ENCODE assay signal across 9 mouse cellular contexts in the genomic region with DNA sequence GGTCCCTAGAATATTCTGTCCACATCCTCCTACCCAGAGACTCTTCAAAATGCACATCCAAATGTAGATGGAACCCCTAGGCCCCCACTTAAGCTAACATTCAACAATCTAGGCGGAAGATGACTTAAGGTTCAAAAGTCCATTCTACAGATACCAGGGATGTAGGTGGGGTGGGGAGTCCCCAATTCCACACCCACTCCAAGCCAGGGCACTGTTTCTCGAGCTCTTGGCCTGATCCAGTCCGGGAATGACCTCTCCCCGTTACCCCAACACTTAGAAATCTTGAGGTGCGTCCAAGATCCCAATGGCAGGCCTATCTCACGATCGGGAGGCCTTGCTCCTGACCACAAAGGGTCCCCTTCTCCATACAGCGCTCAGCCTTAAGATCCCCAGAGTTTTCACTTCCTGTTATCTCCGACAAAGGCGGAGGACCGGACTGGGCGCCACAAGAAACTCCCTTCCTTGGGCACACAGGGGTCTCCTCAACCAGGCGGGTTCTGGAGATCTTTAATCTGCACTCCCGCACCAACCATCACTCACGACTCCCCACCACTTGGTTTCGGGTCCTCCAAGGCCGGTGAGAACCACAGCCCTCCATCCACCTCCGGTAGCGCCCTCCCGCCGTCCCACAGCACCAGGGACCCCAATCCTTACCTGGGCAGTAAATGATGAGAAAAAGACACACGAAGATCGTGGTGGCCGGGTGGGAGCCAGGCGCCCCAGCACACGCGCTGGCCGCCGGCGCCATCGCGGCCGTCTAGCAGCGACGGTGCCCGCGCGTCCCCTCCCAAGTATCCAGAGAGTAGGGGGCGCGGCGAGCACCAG. TPM values are rescaled to one million over a fixed set of nuclear protein-coding genes. Genes with fewer than 3 reads are reported as not detected.
DNase-seq lines count a peak whose midpoint lies in the region; ATAC-seq and TF ChIP-seq lines count a peak whose summit lies in the region.
"Had no signal": no experiment of that assay in that cellular context is flagged by ENCODE, and none has a peak within 500 bp of the region (broad histone marks: within the 10 kb centered on the region; RNA-seq: fewer than 3 reads in every experiment).

No protein-coding gene starts in this region.

- H3K4me2 ChIP-seq in heart, embryonic 14.5 days (ENCODE audit: low read length): peak overlapping the region; percentile 83
- H3K4me2 ChIP-seq in intestine, embryonic 14.5 days (ENCODE audit: low read length): peak overlapping the region; percentile 61
- peak overlapping the region; percentile 51 for H3K4me2 ChIP-seq in midbrain, embryonic 14.5 days (ENCODE audit: low read length)

- H3K27ac ChIP-seq in heart, embryonic 14.5 days (replicated peaks in 1 of 2; ENCODE audit: control insufficient read depth in 1 of 2, insufficient read depth in 1 of 2, low read depth in 2 of 2, low read length in 2 of 2): no peak overlapping the region
- H3K27ac ChIP-seq in cortical plate, adult 2 months (ENCODE audit: insufficient read depth, low read length): peak overlapping the region; percentile 78
- peak overlapping the region; percentile 81 for H3K27ac ChIP-seq in intestine, embryonic 14.5 days (ENCODE audit: low read depth)
- H3K27ac ChIP-seq in midbrain, embryonic 14.5 days (replicated peaks; ENCODE audit: low read depth, low read length): no peak overlapping the region

- TF ChIP-seq POLR2A in cortical plate, adult 2 months (IDR thresholded peaks at IDR 0.05; ENCODE audit: extremely low read depth, insufficient read depth, low read length): no peak

- peaks cover 9 to 10% of the 10 kb centered on the region in 2 experiments; a peak in 2 of 4 replicates for H3K4me1 ChIP-seq in heart, embryonic 14.5 days (ENCODE audit: control insufficient read depth in 2 of 2, insufficient read depth in 2 of 2, low read length in 2 of 2)
- no peaks in the 10 kb centered on the region for H3K4me1 ChIP-seq in cortical plate, adult 2 months (ENCODE audit: control insufficient read depth, insufficient read depth, low read length)
- H3K4me1 ChIP-seq in intestine, embryonic 14.5 days (replicated peaks; ENCODE audit: control insufficient read depth, insufficient read depth, low read length): no peaks in the 10 kb centered on the region; the same call in 1 of the 2 replicates
- peaks cover 9% of the 10 kb centered on the region; the same call in 1 of the 2 replicates for H3K4me1 ChIP-seq in midbrain, embryonic 14.5 days (ENCODE audit: control insufficient read depth, insufficient read depth, low read length)

- peak overlapping the region; percentile 56 for H3K9ac ChIP-seq in heart, embryonic 14.5 days (ENCODE audit: low read length)
- peak overlapping the region; percentile 66 for H3K9ac ChIP-seq in intestine, embryonic 14.5 days (ENCODE audit: low read length)
- H3K9ac ChIP-seq in midbrain, embryonic 14.5 days (replicated peaks; ENCODE audit: low read length): no peak overlapping the region

- no peak for DNase-seq in heart, postnatal 10 days
- no peak for DNase-seq in intestine, embryonic 14.5 days (ENCODE audit: low spot score)
- no peak for DNase-seq in midbrain, embryonic 14.5 days
- no peak for DNase-seq in right cerebral cortex, postnatal 10 days (ENCODE audit: low spot score in 2 of 2)
- no peak for DNase-seq in gastrocnemius, postnatal 25 days
- DNase-seq in cerebellum, adult 8-10 months: no peak

- peak overlapping the region; percentile 40 to 44 for H3K4me3 ChIP-seq in heart, embryonic 14.5 days (ENCODE audit: control insufficient read depth in 1 of 2, insufficient read depth in 1 of 2, low read depth in 1 of 2, low read length in 2 of 2)
- H3K4me3 ChIP-seq in cortical plate, adult 2 months (ENCODE audit: insufficient read depth, low read length): peak overlapping the region; percentile 2
- H3K4me3 ChIP-seq in intestine, embryonic 14.5 days (ENCODE audit: low read depth, low read length): peak overlapping the region; percentile 47
- H3K4me3 ChIP-seq in midbrain, embryonic 14.5 days (replicated peaks; ENCODE audit: low read depth, low read length): peak overlapping the region; percentile 24

- intact Hi-C loops in heart, postnatal 10 days (cut with DNase I): loop anchor here (1.0 kb wide), 1 partner anchor 99 kb away; no protein-coding TSS in a partner anchor

- WGBS in heart, embryonic 14.5 days: 7% methylated on average over 41 of the region's 41 CpGs
- 3% methylated on average over 41 of the region's 41 CpGs for WGBS in intestine, embryonic 14.5 days
- 4% methylated on average over 41 of the region's 41 CpGs for WGBS in midbrain, embryonic 14.5 days

- peaks cover 22% of the 10 kb centered on the region for H3K27me3 ChIP-seq in heart, embryonic 14.5 days (ENCODE audit: control insufficient read depth, insufficient read depth, low read length)
- H3K27me3 ChIP-seq in intestine, embryonic 14.5 days (replicated peaks; ENCODE audit: control insufficient read depth, insufficient read depth, low read length): 0 out of 2 replicates have a peak, but pooled peaks cover 11% of the 10 kb centered on the region
- peaks cover 21% of the 10 kb centered on the region for H3K27me3 ChIP-seq in midbrain, embryonic 14.5 days (ENCODE audit: control insufficient read depth, insufficient read depth, low read length)

- H3K9me3 ChIP-seq in heart, embryonic 14.5 days (ENCODE audit: control insufficient read depth, low read length): no peaks in the 10 kb centered on the region
- H3K9me3 ChIP-seq in intestine, embryonic 14.5 days (ENCODE audit: control insufficient read depth, low read length): no peaks in the 10 kb centered on the region
- no peaks in the 10 kb centered on the region for H3K9me3 ChIP-seq in midbrain, embryonic 14.5 days (ENCODE audit: control insufficient read depth, low read length)

- H3K36me3 ChIP-seq in heart, embryonic 14.5 days (ENCODE audit: control insufficient read depth, insufficient read depth, low read length): no peaks in the 10 kb centered on the region
- peaks cover 11% of the 10 kb centered on the region; the same call in 1 of the 2 replicates for H3K36me3 ChIP-seq in intestine, embryonic 14.5 days (ENCODE audit: control insufficient read depth, insufficient read depth, low read length)
- H3K36me3 ChIP-seq in midbrain, embryonic 14.5 days (ENCODE audit: control insufficient read depth, insufficient read depth, low read length): no peaks in the 10 kb centered on the region
- H3K36me3 ChIP-seq: G1E had no signal

- TF ChIP-seq CTCF in cortical plate, adult 2 months (IDR thresholded peaks at IDR 0.05; ENCODE audit: extremely low read depth, insufficient read depth, low read length): no peak

- no peak for ATAC-seq in heart, embryonic 14.5 days (ENCODE audit: insufficient number of reproducible peaks, insufficient read depth, low FRiP score, low read depth)
- ATAC-seq in intestine, embryonic 14.5 days (replicated peaks; ENCODE audit: low FRiP score, low TSS enrichment, low read depth): peak; percentile 41
- no peak for ATAC-seq in midbrain, embryonic 14.5 days (ENCODE audit: low FRiP score, low TSS enrichment)

RNA-seq across cellular contexts. Expression of gene Lsr, which starts 0.6 kb away (rescaled TPM):
- 6.1 and 6.7 TPM in 2 replicates for polyA plus RNA-seq in heart, embryonic 14.5 days (2014; fragmentation: Nextera tagmentation; extraction: Ambion mirVana)
- total RNA-seq in heart, postnatal 10 days (2021): 1 to 10 TPM; 4.1 to 4.7 TPM
- polyA plus RNA-seq in cortical plate, adult 2 months (2012; rRNA removed): 10.2 and 11.3 TPM in 2 replicates
- 123 and 135 TPM in 2 replicates for polyA plus RNA-seq in intestine, embryonic 14.5 days (2014; fragmentation: Nextera tagmentation; extraction: Ambion mirVana)
- 9.9 and 15.6 TPM in 2 replicates for polyA plus RNA-seq in midbrain, embryonic 14.5 days (2014; fragmentation: Nextera tagmentation; extraction: Ambion mirVana)
- 1 to 10 TPM in 1 of 2 experiments, under 1 TPM in 1; 0.69 to 1.1 TPM for total RNA-seq in gastrocnemius, postnatal 25 days (2021)
- polyA plus RNA-seq: G1E had no signal

RNA-seq across cellular contexts. Expression of gene Fam187b, which starts 1.0 kb away (rescaled TPM):
- 0.30 and 0.89 TPM in 2 replicates for polyA plus RNA-seq in heart, embryonic 14.5 days (2014; fragmentation: Nextera tagmentation; extraction: Ambion mirVana)
- under 1 TPM; 0.25 to 0.36 TPM for total RNA-seq in heart, postnatal 10 days (2021)
- 0.15 and 0.38 TPM in 2 replicates for polyA plus RNA-seq in cortical plate, adult 2 months (2012; rRNA removed)
- polyA plus RNA-seq in intestine, embryonic 14.5 days (2014; fragmentation: Nextera tagmentation; extraction: Ambion mirVana): 7.1 and 9.4 TPM in 2 replicates
- polyA plus RNA-seq in midbrain, embryonic 14.5 days (2014; fragmentation: Nextera tagmentation; extraction: Ambion mirVana): 0.36 and 0.37 TPM in 2 replicates
- not detected for total RNA-seq in gastrocnemius, postnatal 25 days (2021)

RNA-seq across cellular contexts. Expression of gene Usf2, which starts 16.0 kb away (rescaled TPM):
- polyA plus RNA-seq in heart, embryonic 14.5 days (2014; fragmentation: Nextera tagmentation; extraction: Ambion mirVana): 17.2 and 19.6 TPM in 2 replicates
- 100 to 1,000 TPM in 1 of 2 experiments, 10 to 100 TPM in 1; 98.7 to 109 TPM for total RNA-seq in heart, postnatal 10 days (2021)
- polyA plus RNA-seq in cortical plate, adult 2 months (2012; rRNA removed): 202 and 241 TPM in 2 replicates
- polyA plus RNA-seq in intestine, embryonic 14.5 days (2014; fragmentation: Nextera tagmentation; extraction: Ambion mirVana): 22.3 and 22.7 TPM in 2 replicates
- 26.2 and 30.4 TPM in 2 replicates for polyA plus RNA-seq in midbrain, embryonic 14.5 days (2014; fragmentation: Nextera tagmentation; extraction: Ambion mirVana)
- 10 to 100 TPM; 69.6 to 85.0 TPM for total RNA-seq in gastrocnemius, postnatal 25 days (2021)

RNA-seq across cellular contexts. Expression of gene Hamp, which starts 28.8 kb away (rescaled TPM):
- polyA plus RNA-seq in heart, embryonic 14.5 days (2014; fragmentation: Nextera tagmentation; extraction: Ambion mirVana): not detected in 2 replicates
- total RNA-seq in heart, postnatal 10 days (2021): 1 to 10 TPM; 5.2 to 6.6 TPM
- not detected in 2 replicates for polyA plus RNA-seq in cortical plate, adult 2 months (2012; rRNA removed)
- not detected in 2 replicates for polyA plus RNA-seq in intestine, embryonic 14.5 days (2014; fragmentation: Nextera tagmentation; extraction: Ambion mirVana)
- not detected in 2 replicates for polyA plus RNA-seq in midbrain, embryonic 14.5 days (2014; fragmentation: Nextera tagmentation; extraction: Ambion mirVana)
- total RNA-seq in gastrocnemius, postnatal 25 days (2021): not detected
- total RNA-seq: G1E had no signal
- polyA plus RNA-seq: G1E had no signal

RNA-seq across cellular contexts. Expression of gene Hamp2, which starts 48.2 kb away (rescaled TPM):
- not detected in 2 replicates for polyA plus RNA-seq in heart, embryonic 14.5 days (2014; fragmentation: Nextera tagmentation; extraction: Ambion mirVana)
- 1 to 10 TPM; 1.5 to 4.1 TPM for total RNA-seq in heart, postnatal 10 days (2021)
- polyA plus RNA-seq in cortical plate, adult 2 months (2012; rRNA removed): not detected in 2 replicates
- not detected in 2 replicates for polyA plus RNA-seq in intestine, embryonic 14.5 days (2014; fragmentation: Nextera tagmentation; extraction: Ambion mirVana)
- polyA plus RNA-seq in midbrain, embryonic 14.5 days (2014; fragmentation: Nextera tagmentation; extraction: Ambion mirVana): not detected in 2 replicates
- total RNA-seq in gastrocnemius, postnatal 25 days (2021): not detected
- total RNA-seq: G1E had no signal
- polyA plus RNA-seq: G1E had no signal

Comparison
In these comparisons a context has a peak if more than half of its experiments do, and no peak if none do; other contexts are left out.
1. H3K27ac ChIP-seq: peak in cortical plate, adult 2 months (single experiment) and intestine, embryonic 14.5 days (single experiment); none in heart, embryonic 14.5 days (0 of 2) and midbrain, embryonic 14.5 days (single experiment).
2. Peak in every context shown above with its lines, with median percentiles within 50 percentile points of each other: H3K4me2 ChIP-seq and H3K4me3 ChIP-seq.